ENCODE assay signal across 20 mouse cellular contexts in genomic region chr5:64351968-64352367, GRCm38 (mm10).
A peak's percentile ranks its signal among the peaks of the same experiment; 100 is the strongest.
DNase-seq lines count a peak whose midpoint lies in the region; ATAC-seq and TF ChIP-seq lines count a peak whose summit lies in the region.
"Had no signal": no experiment of that assay in that cellular context is flagged by ENCODE, and none has a peak within 500 bp of the region (broad histone marks: within the 10 kb centered on the region; RNA-seq: fewer than 3 reads in every experiment).

No protein-coding gene starts in this region.

- no peaks in the 10 kb centered on the region for H3K4me1 ChIP-seq in hindbrain, embryonic 15.5 days (replicated peaks)
- H3K4me1 ChIP-seq in hindbrain, embryonic 12.5 days: 0 out of 2 replicates have a peak, but pooled peaks cover 2% of the 10 kb centered on the region
- H3K4me1 ChIP-seq in midbrain, embryonic 15.5 days: no peaks in the 10 kb centered on the region
- peaks cover 9% of the 10 kb centered on the region for H3K4me1 ChIP-seq in midbrain, embryonic 13.5 days (replicated peaks)
- H3K4me1 ChIP-seq in midbrain, postnatal 0 days (ENCODE audit: insufficient read depth, low read length): no peaks in the 10 kb centered on the region; the same call in 1 of the 2 replicates
- H3K4me1 ChIP-seq: embryonic facial prominence, embryonic 13.5 days had no signal

- no peak overlapping the region for H3K9ac ChIP-seq in hindbrain, embryonic 15.5 days
- H3K9ac ChIP-seq in hindbrain, embryonic 12.5 days: no peak overlapping the region
- no peak overlapping the region for H3K9ac ChIP-seq in midbrain, embryonic 15.5 days
- no peak overlapping the region for H3K9ac ChIP-seq in midbrain, embryonic 13.5 days (replicated peaks)
- no peak overlapping the region for H3K9ac ChIP-seq in midbrain, postnatal 0 days (replicated peaks; ENCODE audit: low read length, poor library complexity, severe bottlenecking)
- H3K9ac ChIP-seq: embryonic facial prominence, embryonic 13.5 days; heart, embryonic 13.5 days; hindbrain, embryonic 14.5 days had no signal

- peak; percentile 48 to 66 for DNase-seq in cerebellum, postnatal 10 days
- DNase-seq in cerebellum, postnatal 25 days: no peak
- DNase-seq in midbrain, postnatal 0 days (ENCODE audit: low spot score): peak; percentile 49
- no peak for DNase-seq in lung, adult 18-20 months
- DNase-seq: adrenal gland, adult 2 months; adrenal gland, postnatal 25 days; B cell, adult 2 months; cerebellum, adult 2 months; gastrocnemius, adult 2 months; gastrocnemius, postnatal 25 days; heart, postnatal 36 days; kidney, adult 11 months had no signal

- no peaks in the 10 kb centered on the region for H3K27me3 ChIP-seq in hindbrain, embryonic 15.5 days
- no peaks in the 10 kb centered on the region for H3K27me3 ChIP-seq in hindbrain, embryonic 12.5 days
- H3K27me3 ChIP-seq in midbrain, embryonic 15.5 days (replicated peaks): no peaks in the 10 kb centered on the region
- H3K27me3 ChIP-seq in midbrain, embryonic 13.5 days: no peaks in the 10 kb centered on the region
- H3K27me3 ChIP-seq in midbrain, postnatal 0 days (ENCODE audit: insufficient read depth, low read length): no peaks in the 10 kb centered on the region
- H3K27me3 ChIP-seq: embryonic facial prominence, embryonic 13.5 days; heart, embryonic 13.5 days had no signal

- H3K4me3 ChIP-seq in hindbrain, embryonic 15.5 days: no peak overlapping the region
- H3K4me3 ChIP-seq in hindbrain, embryonic 12.5 days: no peak overlapping the region
- no peak overlapping the region for H3K4me3 ChIP-seq in midbrain, embryonic 15.5 days
- H3K4me3 ChIP-seq in midbrain, embryonic 13.5 days (replicated peaks): no peak overlapping the region
- H3K4me3 ChIP-seq in midbrain, postnatal 0 days (ENCODE audit: low read depth, low read length): no peak overlapping the region
- H3K4me3 ChIP-seq: embryonic facial prominence, embryonic 13.5 days; gastrocnemius, adult 2 months; heart, embryonic 13.5 days had no signal

- WGBS in hindbrain, embryonic 15.5 days: 72% methylated on average over 6 of the region's 6 CpGs
- WGBS in hindbrain, embryonic 12.5 days: 80% methylated on average over 6 of the region's 6 CpGs
- 77% methylated on average over 6 of the region's 6 CpGs for WGBS in midbrain, embryonic 15.5 days
- 89% methylated on average over 6 of the region's 6 CpGs for WGBS in midbrain, embryonic 13.5 days
- 62% methylated on average over 6 of the region's 6 CpGs for WGBS in midbrain, postnatal 0 days

- 0 out of 2 replicates have a peak, but pooled peaks have one; percentile 71 for ATAC-seq in hindbrain, embryonic 15.5 days (ENCODE audit: low FRiP score, low read depth)
- no peak for ATAC-seq in hindbrain, embryonic 12.5 days (ENCODE audit: low FRiP score)
- peak; percentile 79 for ATAC-seq in midbrain, embryonic 15.5 days (replicated peaks)
- no peak for ATAC-seq in midbrain, embryonic 13.5 days
- peak; percentile 79 for ATAC-seq in midbrain, postnatal 0 days (ENCODE audit: low FRiP score)
- ATAC-seq: CD4-positive, CD25-positive, alpha-beta regulatory T cell, adult 4 months had no signal

- no peak overlapping the region for H3K4me2 ChIP-seq in hindbrain, embryonic 15.5 days
- H3K4me2 ChIP-seq in hindbrain, embryonic 12.5 days (replicated peaks): no peak overlapping the region
- H3K4me2 ChIP-seq in midbrain, embryonic 15.5 days: no peak overlapping the region
- no peak overlapping the region for H3K4me2 ChIP-seq in midbrain, embryonic 13.5 days (replicated peaks)
- no peak overlapping the region for H3K4me2 ChIP-seq in midbrain, postnatal 0 days (ENCODE audit: low read depth, low read length, poor library complexity, severe bottlenecking)
- H3K4me2 ChIP-seq: embryonic facial prominence, embryonic 13.5 days; heart, embryonic 13.5 days; hindbrain, embryonic 14.5 days had no signal

- no peak overlapping the region for H3K27ac ChIP-seq in hindbrain, embryonic 15.5 days (replicated peaks)
- H3K27ac ChIP-seq in hindbrain, embryonic 12.5 days: no peak overlapping the region
- no peak overlapping the region for H3K27ac ChIP-seq in midbrain, embryonic 15.5 days
- H3K27ac ChIP-seq in midbrain, embryonic 13.5 days: no peak overlapping the region
- H3K27ac ChIP-seq in midbrain, postnatal 0 days (ENCODE audit: low read depth, low read length): no peak overlapping the region
- H3K27ac ChIP-seq: embryonic facial prominence, embryonic 13.5 days; gastrocnemius, adult 2 months; heart, embryonic 13.5 days; hindbrain, embryonic 14.5 days had no signal

- H3K36me3 ChIP-seq in hindbrain, embryonic 15.5 days: no peaks in the 10 kb centered on the region
- H3K36me3 ChIP-seq in hindbrain, embryonic 12.5 days: peaks cover 10% of the 10 kb centered on the region
- H3K36me3 ChIP-seq in midbrain, embryonic 15.5 days (replicated peaks): no peaks in the 10 kb centered on the region
- no peaks in the 10 kb centered on the region; the same call in 1 of the 2 replicates for H3K36me3 ChIP-seq in midbrain, embryonic 13.5 days
- H3K36me3 ChIP-seq in midbrain, postnatal 0 days (ENCODE audit: insufficient read depth, low read length): no peaks in the 10 kb centered on the region

- H3K9me3 ChIP-seq in hindbrain, embryonic 15.5 days: no peaks in the 10 kb centered on the region
- no peaks in the 10 kb centered on the region for H3K9me3 ChIP-seq in hindbrain, embryonic 12.5 days (replicated peaks)
- no peaks in the 10 kb centered on the region for H3K9me3 ChIP-seq in midbrain, embryonic 15.5 days
- no peaks in the 10 kb centered on the region for H3K9me3 ChIP-seq in midbrain, embryonic 13.5 days
- no peaks in the 10 kb centered on the region for H3K9me3 ChIP-seq in midbrain, postnatal 0 days (ENCODE audit: low read length)
- H3K9me3 ChIP-seq: embryonic facial prominence, embryonic 13.5 days; heart, embryonic 13.5 days had no signal

- no peak for TF ChIP-seq CTCF in midbrain, postnatal 0 days (IDR thresholded peaks at IDR 0.05)

Comparison
In these comparisons a context has a peak if more than half of its experiments do, and no peak if none do; other contexts are left out.
1. DNase-seq: peak in cerebellum, postnatal 10 days (2 of 2) and midbrain, postnatal 0 days (single experiment); none in cerebellum, postnatal 25 days (0 of 2) and lung, adult 18-20 months (0 of 2).
2. ATAC-seq: peak in hindbrain, embryonic 15.5 days (single experiment), midbrain, embryonic 15.5 days (single experiment) and midbrain, postnatal 0 days (single experiment); none in hindbrain, embryonic 12.5 days (single experiment) and midbrain, embryonic 13.5 days (single experiment).